Mouse (Mus musculus): ENCODE data around the gene Bsg.
A peak's percentile ranks its signal among the peaks of the same experiment; 100 is the strongest.

Gene Bsg

DNA sequence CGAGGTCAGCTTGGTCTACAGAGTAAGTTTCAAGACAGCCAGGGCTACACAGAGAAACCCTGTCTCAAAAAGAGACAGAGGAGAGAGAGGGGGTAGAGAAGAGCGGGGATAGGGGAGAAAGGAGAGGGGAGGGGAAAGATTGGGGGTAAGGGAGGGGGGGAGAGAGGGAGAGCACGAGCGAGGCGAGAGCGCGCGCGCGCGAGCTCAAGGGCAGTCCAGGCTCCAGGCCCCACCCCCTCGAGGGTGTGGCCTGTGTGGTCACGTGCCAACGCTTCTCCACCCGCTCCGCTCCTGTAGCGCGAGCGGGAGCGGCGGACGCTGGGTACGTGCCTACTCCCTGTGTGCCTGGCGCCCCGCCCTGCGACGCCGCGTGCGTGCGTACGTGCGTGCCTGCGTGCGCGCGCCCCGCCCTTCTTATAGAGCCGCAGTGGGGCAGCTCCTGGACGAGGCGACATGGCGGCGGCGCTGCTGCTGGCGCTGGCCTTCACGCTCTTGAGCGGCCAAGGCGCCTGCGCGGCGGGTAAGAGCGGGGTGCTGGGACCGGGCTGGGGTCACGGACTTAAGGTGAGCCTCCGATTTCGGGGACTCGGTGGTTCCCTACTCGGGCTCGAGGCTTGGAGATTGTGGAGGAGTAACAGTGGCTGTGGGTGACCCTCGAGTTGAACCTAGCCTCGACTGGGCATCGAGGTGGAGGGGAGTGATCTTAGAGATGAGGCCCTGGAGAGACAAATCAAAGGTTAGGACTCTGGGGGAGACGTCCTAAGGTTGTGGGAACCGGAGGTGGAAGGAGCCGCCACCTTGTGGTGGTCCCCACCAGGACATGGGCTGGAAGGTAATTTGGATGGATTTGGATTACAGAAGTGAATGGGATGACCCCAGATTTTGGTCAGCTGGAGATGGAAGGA is at the start of gene Bsg:
Bsg (plus strand) TSS at position 427 of the 905 bp plus-strand sequence.
- peak; percentile 100 for DNase-seq (ENCODE audit: low read depth, low spot score)

DNA sequence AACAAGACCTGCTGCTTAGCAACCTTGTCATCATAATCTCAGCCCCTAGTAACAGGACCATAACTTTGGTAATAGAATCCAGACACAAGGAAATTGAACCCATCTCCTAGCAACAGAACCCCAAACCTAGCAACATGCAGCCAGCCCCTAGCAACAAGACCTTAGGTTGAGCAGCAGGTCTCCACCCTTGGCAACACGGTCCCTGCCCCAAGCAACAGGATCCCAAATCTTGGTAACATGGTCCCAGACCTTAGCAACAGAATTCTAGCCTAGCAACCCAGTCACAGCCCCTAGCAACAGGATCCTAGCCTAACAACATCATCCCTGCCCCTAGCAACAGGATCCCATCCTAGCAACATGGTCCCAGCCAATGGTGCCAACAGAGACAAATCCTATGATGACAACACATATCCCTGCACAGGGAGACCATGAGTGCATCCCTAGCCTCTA is 49.3 kb upstream of the Bsg start:
- DNase-seq (ENCODE audit: low read depth, low spot score), result no peak

DNA sequence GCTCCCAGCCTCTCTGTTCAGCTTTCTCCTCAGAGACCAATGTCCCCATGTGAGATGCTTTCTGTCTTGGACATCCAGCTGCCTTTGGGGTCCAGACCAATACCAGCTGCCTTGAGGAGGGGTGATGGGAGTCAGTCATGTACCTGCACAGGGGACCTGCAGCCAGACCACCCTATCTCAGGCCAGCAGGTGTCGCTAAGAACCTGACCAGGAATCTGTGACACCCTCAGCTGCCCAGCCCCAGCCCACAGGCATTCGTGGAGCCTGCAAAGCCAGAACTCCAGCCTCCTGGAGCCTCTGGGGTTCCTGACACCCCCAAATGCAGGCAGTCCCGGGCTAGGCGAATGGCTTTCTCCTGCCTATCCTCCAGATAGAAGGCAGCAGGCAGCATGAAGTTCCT is 45.5 kb upstream of the Bsg start:
- DNase-seq (ENCODE audit: low read depth, low spot score), result peak; percentile 57

GRCm38 (mm10) chr10:79660298-79660697 is 44.0 kb upstream of the Bsg start:
- DNase-seq (ENCODE audit: low read depth, low spot score), result peak; percentile 49

GRCm38 (mm10) chr10:79661861-79662260 is 42.4 kb upstream of the Bsg start:
- DNase-seq (ENCODE audit: low read depth, low spot score), result no peak

- DNase-seq (ENCODE audit: low read depth, low spot score), result peak; percentile 76
Observed at GRCm38 (mm10) chr10:79664131-79664665, 40.1 kb upstream of the Bsg start, which contains the start of gene Madcam1. Gene Madcam1 (plus strand): TSS chr10:79664559.

DNA sequence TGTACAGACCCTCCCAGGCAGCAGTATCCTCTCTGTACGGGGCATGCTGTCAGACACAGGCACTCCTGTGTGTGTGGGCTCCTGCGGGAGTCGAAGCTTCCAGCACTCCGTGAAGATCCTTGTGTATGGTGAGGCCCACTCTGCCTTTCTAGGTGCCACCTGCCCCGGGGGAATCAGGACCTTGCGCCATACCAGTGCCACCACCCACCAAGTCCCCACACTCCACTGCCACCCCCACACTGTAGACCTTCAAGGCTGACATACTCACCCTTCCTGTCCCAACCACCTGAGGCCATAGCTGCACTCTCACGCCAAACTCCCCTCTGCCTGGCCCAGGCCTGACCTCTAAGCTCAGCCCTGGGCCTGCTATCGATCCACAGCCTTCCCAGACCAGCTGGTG is 39.2 kb upstream of the Bsg start:
- no peak for DNase-seq (ENCODE audit: low read depth, low spot score)

- DNase-seq (ENCODE audit: low read depth, low spot score), result no peak
Observed at GRCm38 (mm10) chr10:79666493-79666892, 37.8 kb upstream of the Bsg start.

DNA sequence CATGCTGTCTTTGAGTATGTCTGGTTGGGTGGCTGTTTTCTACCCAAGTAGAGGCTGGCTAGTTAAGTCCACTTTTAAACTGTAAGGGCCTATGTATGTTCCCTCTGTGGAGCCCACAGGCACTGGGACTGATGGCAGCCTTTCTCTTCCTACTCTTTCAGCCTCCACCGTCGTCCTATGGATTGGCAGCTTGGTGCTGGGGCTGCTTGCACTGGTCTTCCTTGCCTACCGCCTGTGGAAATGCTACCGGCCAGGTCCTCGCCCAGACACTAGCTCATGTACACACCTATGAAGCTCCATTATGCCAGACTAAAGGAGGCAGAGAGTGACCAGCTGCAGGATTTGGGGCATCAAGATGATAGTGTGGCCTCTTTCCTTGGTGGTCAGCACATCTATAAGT is 36.2 kb upstream of the Bsg start:
- DNase-seq (ENCODE audit: low read depth, low spot score), result no peak

- peak; percentile 98 for DNase-seq (ENCODE audit: low read depth, low spot score)
Observed at GRCm38 (mm10) chr10:79668771-79669575, 35.3 kb upstream of the Bsg start, which contains the start of gene Tpgs1. Gene Tpgs1 (plus strand): TSS chr10:79669369.

GRCm38 (mm10) chr10:79669576-79670057 is 34.7 kb upstream of the Bsg start:
- DNase-seq (ENCODE audit: low read depth, low spot score), result peak; percentile 83

- no peak for DNase-seq (ENCODE audit: low read depth, low spot score)
Observed at GRCm38 (mm10) chr10:79670071-79670888, 34.0 kb upstream of the Bsg start.

DNA sequence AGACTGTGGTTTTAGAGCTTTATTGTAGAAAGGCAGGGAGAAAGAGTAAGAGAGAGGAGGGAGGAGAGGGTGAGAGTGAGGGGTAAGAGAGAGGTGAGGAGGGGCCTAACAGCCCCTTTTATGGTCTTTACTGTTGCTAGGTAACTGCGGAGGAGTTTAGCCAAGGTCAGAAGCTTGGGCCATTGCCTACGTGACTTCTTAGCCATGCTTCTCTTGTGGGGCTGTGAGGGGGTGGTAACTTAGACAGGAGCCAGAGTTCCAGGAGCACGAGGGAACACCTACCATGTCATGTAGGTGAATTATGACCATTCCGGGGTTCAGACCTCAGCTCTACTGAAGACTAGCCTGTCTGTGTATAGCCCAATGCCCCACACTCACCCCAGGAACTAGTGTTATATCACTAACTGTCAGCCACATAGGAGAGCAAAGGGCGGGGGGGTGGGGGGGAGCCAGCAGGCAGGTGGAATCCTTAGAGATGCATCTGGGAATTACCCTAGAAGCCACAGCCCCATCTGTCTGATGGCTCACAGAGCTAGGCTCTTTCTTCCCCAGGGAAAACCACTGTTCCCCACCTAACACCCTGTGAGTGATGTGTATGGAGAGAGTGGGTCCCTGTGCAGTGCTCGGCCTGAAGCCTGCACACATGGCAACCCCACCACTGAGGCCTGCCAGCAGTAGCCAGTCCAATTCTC is 32.7 kb upstream of the Bsg start:
- no peak for DNase-seq (ENCODE audit: low read depth, low spot score)

DNA sequence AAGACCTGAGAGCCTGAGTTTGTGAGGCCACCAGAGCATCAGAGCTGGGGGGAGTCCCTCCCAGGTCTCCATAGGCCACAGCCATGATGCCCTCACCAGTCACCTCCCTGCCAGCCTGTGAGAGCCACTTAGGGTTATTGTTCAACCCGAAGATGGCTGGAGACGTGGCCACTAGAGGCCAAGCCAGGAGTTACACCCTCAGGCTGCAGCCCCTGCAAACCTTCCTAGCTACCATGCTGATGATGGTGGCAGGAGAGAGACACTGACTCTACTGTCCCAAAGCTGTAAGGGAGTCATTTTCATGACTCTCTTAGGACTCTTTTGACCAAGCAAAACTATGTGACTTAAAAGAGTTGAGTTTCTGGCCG is 32.2 kb upstream of the Bsg start:
- peak; percentile 23 for DNase-seq (ENCODE audit: low read depth, low spot score)

- DNase-seq (ENCODE audit: low read depth, low spot score), result no peak
Observed at GRCm38 (mm10) chr10:79673054-79673453, 31.2 kb upstream of the Bsg start.

DNA sequence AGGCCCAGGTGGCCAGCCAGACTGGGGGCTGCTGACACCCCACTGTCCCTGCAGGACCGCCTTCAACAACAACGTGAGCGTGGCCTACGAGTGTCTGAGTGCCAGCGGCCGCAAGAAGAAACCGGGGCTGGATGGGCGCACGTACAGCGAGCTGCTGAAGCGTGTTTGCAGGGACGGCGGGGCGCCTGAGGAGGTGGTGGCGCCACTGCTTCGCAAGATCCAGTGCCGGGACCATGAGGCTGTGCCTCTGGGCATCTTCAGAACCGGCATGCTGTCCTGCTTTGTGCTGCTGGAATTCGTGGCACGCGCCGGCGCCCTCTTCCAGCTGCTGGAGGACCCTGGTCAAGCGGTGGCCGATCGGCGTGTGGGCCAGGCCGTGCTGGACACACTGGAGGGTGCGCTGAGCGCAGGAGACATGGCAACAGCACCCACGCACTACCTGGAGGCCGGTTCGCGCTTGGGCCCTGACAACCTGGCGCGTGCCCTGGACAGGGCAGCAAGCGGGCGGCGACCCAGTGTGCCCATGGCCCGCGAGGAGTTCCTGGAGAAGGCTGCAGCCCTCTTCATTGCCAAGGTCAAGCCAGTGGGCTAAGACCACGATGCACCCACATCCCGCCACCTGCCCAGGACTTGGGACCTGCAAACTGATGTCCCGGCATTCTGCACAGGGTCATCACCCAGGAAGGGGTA is 28.8 kb upstream of the Bsg start:
- no peak for DNase-seq (ENCODE audit: low read depth, low spot score)

GRCm38 (mm10) chr10:79680606-79681495 is 23.4 kb upstream of the Bsg start:
- no peak for DNase-seq (ENCODE audit: low read depth, low spot score)

- peak; percentile 100 for DNase-seq (ENCODE audit: low read depth, low spot score)
Observed at GRCm38 (mm10) chr10:79681591-79682245, 22.6 kb upstream of the Bsg start, which contains the start of gene Cdc34. Gene Cdc34 (plus strand): TSS chr10:79682195.

Data from A20 (cell line).